Mouse (Mus musculus): ENCODE measurements around the gene Sipa1l3. TPM values are rescaled to one million over a fixed set of nuclear protein-coding genes. Genes with fewer than 3 reads are reported as not detected.

Gene Sipa1l3
- polyA plus RNA-seq, 1 experiment from 2014 or later: 15.6 TPM

DNA sequence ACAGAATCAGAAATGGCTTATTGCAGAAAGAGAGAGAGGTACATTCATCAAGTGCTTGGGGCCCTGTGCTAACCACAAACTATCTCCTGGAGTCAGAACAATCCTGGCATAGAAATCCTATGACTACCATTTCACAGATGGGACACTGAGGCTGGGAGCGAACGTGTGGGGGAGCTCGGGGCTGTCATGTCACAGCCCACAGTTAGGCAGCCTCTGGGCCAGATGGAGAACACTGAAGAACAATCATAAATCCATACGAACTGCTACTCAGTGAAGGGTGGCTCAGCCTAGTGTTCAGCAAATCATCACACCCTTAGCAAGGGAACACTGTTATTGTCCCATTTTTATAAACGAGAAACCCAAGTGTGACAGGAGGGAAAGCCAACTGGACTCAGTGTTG, 1.3 kb downstream of the Sipa1l3 start:
- H3K4me1 ChIP-seq (ENCODE audit: control insufficient read depth, insufficient read depth, low read length): peaks cover 13% of the 10 kb centered on the region; the same call in 1 of the 2 replicates
- WGBS: 54% methylated on average over 5 of the region's 5 CpGs
- H3K9me3 ChIP-seq (ENCODE audit: control insufficient read depth, low read length): no peaks in the 10 kb centered on the region
- peak overlapping the region; percentile 88 for H3K4me2 ChIP-seq (ENCODE audit: low read depth, low read length)
- H3K36me3 ChIP-seq (ENCODE audit: control insufficient read depth, insufficient read depth, low read length): no peaks in the 10 kb centered on the region
- no peaks in the 10 kb centered on the region for H3K27me3 ChIP-seq (replicated peaks; ENCODE audit: control insufficient read depth, insufficient read depth, low read length)
- H3K4me3 ChIP-seq (ENCODE audit: low read depth, low read length): peak overlapping the region; percentile 95
- ATAC-seq (ENCODE audit: low read depth): no peak
- DNase-seq (ENCODE audit: low spot score): no peak
- peak overlapping the region; percentile 81 for H3K9ac ChIP-seq (ENCODE audit: low read depth, low read length)
- no peak overlapping the region for H3K27ac ChIP-seq (replicated peaks; ENCODE audit: low read depth, low read length)

GRCm38 (mm10) chr7:29515652-29516051, 2.8 kb downstream of the Sipa1l3 start:
- Histone ChIP-seq H3K4me2 (ENCODE audit: low read depth, low read length) (no peak overlapping the region), H3K36me3 (ENCODE audit: control insufficient read depth, insufficient read depth, low read length) (no peaks in the 10 kb centered on the region), H3K4me3 (ENCODE audit: low read depth, low read length) (no peak overlapping the region), H3K4me1 (ENCODE audit: control insufficient read depth, insufficient read depth, low read length) (peaks cover 20% of the 10 kb centered on the region), H3K9me3 (ENCODE audit: control insufficient read depth, low read length) (no peaks in the 10 kb centered on the region), H3K9ac (ENCODE audit: low read depth, low read length) (no peak overlapping the region), H3K27ac (replicated peaks; ENCODE audit: low read depth, low read length) (no peak overlapping the region), H3K27me3 (replicated peaks; ENCODE audit: control insufficient read depth, insufficient read depth, low read length) (no peaks in the 10 kb centered on the region)
- WGBS: 67% methylated on average over 3 of the region's 3 CpGs
- ATAC-seq (ENCODE audit: low read depth) (no peak), DNase-seq (ENCODE audit: low spot score) (no peak)

DNA sequence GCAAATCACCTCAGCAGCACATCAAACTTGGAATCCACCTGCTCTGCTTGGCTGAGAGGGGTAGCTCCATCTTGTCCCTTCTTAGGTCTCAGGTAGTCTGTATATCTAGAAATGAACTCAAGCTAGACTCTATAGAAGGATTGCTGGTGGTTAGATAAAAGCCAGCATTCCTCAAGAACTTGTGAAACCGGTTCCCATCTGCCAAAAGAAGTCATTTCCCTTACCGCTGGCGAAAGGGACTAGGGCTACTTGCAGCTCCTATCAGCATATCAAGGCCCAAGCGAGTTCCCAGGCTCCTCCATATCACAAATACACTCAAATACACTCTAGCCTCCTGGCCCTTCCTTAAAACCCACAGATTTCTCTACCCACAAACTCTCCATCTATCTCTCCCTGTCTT, 5.7 kb downstream of the Sipa1l3 start:
- no peaks in the 10 kb centered on the region for H3K36me3 ChIP-seq (ENCODE audit: control insufficient read depth, insufficient read depth, low read length)
- H3K9ac ChIP-seq (ENCODE audit: low read depth, low read length): no peak overlapping the region
- WGBS: 45% methylated on average over 4 of the region's 4 CpGs
- H3K4me2 ChIP-seq (ENCODE audit: low read depth, low read length): no peak overlapping the region
- ATAC-seq (ENCODE audit: low read depth): peak; percentile 41; the same call in 1 of the 2 replicates
- DNase-seq (ENCODE audit: low spot score): peak; percentile 73
- H3K27me3 ChIP-seq (replicated peaks; ENCODE audit: control insufficient read depth, insufficient read depth, low read length): no peaks in the 10 kb centered on the region
- H3K4me3 ChIP-seq (ENCODE audit: low read depth, low read length): no peak overlapping the region
- no peaks in the 10 kb centered on the region for H3K9me3 ChIP-seq (ENCODE audit: control insufficient read depth, low read length)
- H3K27ac ChIP-seq (replicated peaks; ENCODE audit: low read depth, low read length): no peak overlapping the region
- H3K4me1 ChIP-seq (ENCODE audit: control insufficient read depth, insufficient read depth, low read length): peaks cover 25% of the 10 kb centered on the region

GRCm38 (mm10) chr7:29511598-29512275, 6.7 kb downstream of the Sipa1l3 start:
- DNase-seq (ENCODE audit: low spot score) (no peak), ATAC-seq (ENCODE audit: low read depth) (no peak)
- Histone ChIP-seq H3K27me3 (replicated peaks; ENCODE audit: control insufficient read depth, insufficient read depth, low read length) (no peaks in the 10 kb centered on the region), H3K36me3 (ENCODE audit: control insufficient read depth, insufficient read depth, low read length) (no peaks in the 10 kb centered on the region), H3K4me3 (ENCODE audit: low read depth, low read length) (no peak overlapping the region), H3K27ac (replicated peaks; ENCODE audit: low read depth, low read length) (peak overlapping the region; percentile 39; the same call in 1 of the 2 replicates), H3K9ac (ENCODE audit: low read depth, low read length) (0 out of 2 replicates have a peak overlapping the region, but pooled peaks have one; percentile 30), H3K9me3 (ENCODE audit: control insufficient read depth, low read length) (no peaks in the 10 kb centered on the region), H3K4me2 (ENCODE audit: low read depth, low read length) (no peak overlapping the region), H3K4me1 (ENCODE audit: control insufficient read depth, insufficient read depth, low read length) (peaks cover 16% of the 10 kb centered on the region)
- 64% methylated on average over 9 of the region's 9 CpGs for WGBS

DNA sequence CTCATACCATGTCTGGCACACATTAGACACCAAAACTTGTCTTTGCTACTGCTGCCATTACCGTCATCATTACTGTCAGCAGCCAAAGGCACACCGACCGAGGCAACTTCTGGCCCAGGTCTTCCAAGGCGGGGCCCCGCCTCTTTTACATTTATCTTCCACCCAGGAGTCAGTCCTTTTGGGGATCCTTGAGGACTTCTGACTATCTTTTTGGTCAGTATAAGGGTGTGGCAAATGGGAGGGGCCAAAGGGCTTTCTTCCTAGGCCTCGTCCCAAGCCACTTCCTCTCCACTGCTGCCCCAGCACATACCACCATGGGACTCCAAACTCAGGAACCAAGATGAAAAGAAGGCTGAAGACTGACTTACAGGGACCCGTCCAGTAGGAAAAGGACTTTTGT, 9.9 kb downstream of the Sipa1l3 start:
- 73% methylated on average over 7 of the region's 7 CpGs for WGBS
- ATAC-seq (ENCODE audit: low read depth) (no peak), DNase-seq (ENCODE audit: low spot score) (no peak)
- Histone ChIP-seq H3K36me3 (ENCODE audit: control insufficient read depth, insufficient read depth, low read length) (no peaks in the 10 kb centered on the region), H3K4me2 (ENCODE audit: low read depth, low read length) (no peak overlapping the region), H3K4me3 (ENCODE audit: low read depth, low read length) (no peak overlapping the region), H3K27ac (replicated peaks; ENCODE audit: low read depth, low read length) (no peak overlapping the region), H3K9me3 (ENCODE audit: control insufficient read depth, low read length) (no peaks in the 10 kb centered on the region), H3K9ac (ENCODE audit: low read depth, low read length) (no peak overlapping the region), H3K27me3 (replicated peaks; ENCODE audit: control insufficient read depth, insufficient read depth, low read length) (no peaks in the 10 kb centered on the region), H3K4me1 (ENCODE audit: control insufficient read depth, insufficient read depth, low read length) (peaks cover 22% of the 10 kb centered on the region)

GRCm38 (mm10) chr7:29505337-29506318, 12.8 kb downstream of the Sipa1l3 start:
- ATAC-seq (ENCODE audit: low read depth): peak; percentile 86
- WGBS: 17% methylated on average over 18 of the region's 18 CpGs
- peak overlapping the region; percentile 24 for H3K4me2 ChIP-seq (ENCODE audit: low read depth, low read length)
- no peak overlapping the region for H3K4me3 ChIP-seq (ENCODE audit: low read depth, low read length)
- H3K4me1 ChIP-seq (ENCODE audit: control insufficient read depth, insufficient read depth, low read length): peaks cover 15% of the 10 kb centered on the region
- H3K27me3 ChIP-seq (replicated peaks; ENCODE audit: control insufficient read depth, insufficient read depth, low read length): no peaks in the 10 kb centered on the region
- no peaks in the 10 kb centered on the region for H3K36me3 ChIP-seq (ENCODE audit: control insufficient read depth, insufficient read depth, low read length)
- H3K9me3 ChIP-seq (ENCODE audit: control insufficient read depth, low read length): no peaks in the 10 kb centered on the region
- DNase-seq (ENCODE audit: low spot score): peak; percentile 77
- H3K27ac ChIP-seq (replicated peaks; ENCODE audit: low read depth, low read length): peak overlapping the region; percentile 58
- H3K9ac ChIP-seq (ENCODE audit: low read depth, low read length): no peak overlapping the region; the same call in 1 of the 2 replicates

DNA sequence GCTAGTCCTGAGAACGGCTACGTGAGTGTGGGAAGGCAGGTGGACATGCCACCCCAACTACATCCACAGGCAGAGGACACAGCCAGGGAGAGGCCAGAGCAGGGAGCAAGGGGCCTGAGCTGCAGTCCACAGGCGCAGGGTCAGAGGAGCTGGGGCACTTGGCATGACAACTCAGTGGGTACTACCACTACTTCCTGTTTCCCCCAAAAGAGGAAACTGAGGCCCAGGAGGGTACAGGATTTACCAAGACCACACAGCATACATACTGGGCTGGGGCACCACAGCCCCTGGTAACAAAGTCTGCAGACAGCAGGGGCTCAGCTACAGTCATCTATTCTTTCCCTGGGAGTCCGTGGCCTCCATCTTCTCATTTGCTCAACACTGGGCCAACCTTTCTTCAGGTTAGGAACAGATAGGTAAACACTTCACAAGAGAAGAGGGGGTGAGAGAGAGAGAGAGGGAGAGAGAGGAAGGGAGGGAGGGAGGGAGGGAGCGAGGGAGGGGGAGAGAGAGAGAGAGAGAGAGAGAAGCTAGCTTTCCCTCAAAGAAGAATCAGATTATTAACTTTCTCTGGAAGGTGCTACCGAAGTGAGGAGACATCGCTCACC, 13.7 kb downstream of the Sipa1l3 start:
- H3K9me3 ChIP-seq (ENCODE audit: control insufficient read depth, low read length): no peaks in the 10 kb centered on the region
- no peak overlapping the region for H3K9ac ChIP-seq (ENCODE audit: low read depth, low read length)
- DNase-seq (ENCODE audit: low spot score): no peak
- no peaks in the 10 kb centered on the region for H3K27me3 ChIP-seq (replicated peaks; ENCODE audit: control insufficient read depth, insufficient read depth, low read length)
- ATAC-seq (ENCODE audit: low read depth): no peak
- no peaks in the 10 kb centered on the region for H3K36me3 ChIP-seq (ENCODE audit: control insufficient read depth, insufficient read depth, low read length)
- peaks cover 15% of the 10 kb centered on the region for H3K4me1 ChIP-seq (ENCODE audit: control insufficient read depth, insufficient read depth, low read length)
- peak overlapping the region; percentile 58; the same call in 1 of the 2 replicates for H3K27ac ChIP-seq (replicated peaks; ENCODE audit: low read depth, low read length)
- no peak overlapping the region for H3K4me3 ChIP-seq (ENCODE audit: low read depth, low read length)
- 0 out of 2 replicates have a peak overlapping the region, but pooled peaks have one; percentile 24 for H3K4me2 ChIP-seq (ENCODE audit: low read depth, low read length)
- WGBS: 65% methylated on average over 7 of the region's 7 CpGs

DNA sequence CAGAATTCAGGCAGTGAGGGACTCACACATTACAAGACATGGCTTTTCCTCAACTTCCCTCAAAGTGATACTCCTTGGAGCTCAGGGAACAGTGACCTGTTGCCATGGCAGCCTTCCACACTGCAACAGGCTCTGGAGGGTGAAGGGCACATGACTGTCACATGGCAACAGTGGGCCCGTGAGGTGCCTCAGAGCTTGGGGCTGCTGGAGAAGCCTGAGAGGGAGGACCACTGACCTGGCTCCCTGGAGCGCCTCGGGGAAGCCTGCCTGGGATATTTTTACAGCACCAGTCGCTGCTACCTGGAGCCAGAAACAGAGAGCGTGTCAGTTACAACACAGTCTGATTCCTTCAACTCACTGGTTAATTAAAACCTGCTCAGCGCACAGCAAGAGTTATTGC, 14.8 kb downstream of the Sipa1l3 start:
- 66% methylated on average over 6 of the region's 6 CpGs for WGBS
- Histone ChIP-seq H3K9me3 (ENCODE audit: control insufficient read depth, low read length) (no peaks in the 10 kb centered on the region), H3K4me1 (ENCODE audit: control insufficient read depth, insufficient read depth, low read length) (peaks cover 15% of the 10 kb centered on the region), H3K4me2 (ENCODE audit: low read depth, low read length) (no peak overlapping the region), H3K27ac (replicated peaks; ENCODE audit: low read depth, low read length) (no peak overlapping the region), H3K9ac (ENCODE audit: low read depth, low read length) (no peak overlapping the region), H3K36me3 (ENCODE audit: control insufficient read depth, insufficient read depth, low read length) (no peaks in the 10 kb centered on the region), H3K27me3 (replicated peaks; ENCODE audit: control insufficient read depth, insufficient read depth, low read length) (no peaks in the 10 kb centered on the region), H3K4me3 (ENCODE audit: low read depth, low read length) (no peak overlapping the region)
- ATAC-seq (ENCODE audit: low read depth): no peak
- DNase-seq (ENCODE audit: low spot score): no peak

Measured in embryonic facial prominence, embryonic 14.5 days (tissue).